Mouse (Mus musculus): ENCODE data around the gene Map3k1.

DNA sequence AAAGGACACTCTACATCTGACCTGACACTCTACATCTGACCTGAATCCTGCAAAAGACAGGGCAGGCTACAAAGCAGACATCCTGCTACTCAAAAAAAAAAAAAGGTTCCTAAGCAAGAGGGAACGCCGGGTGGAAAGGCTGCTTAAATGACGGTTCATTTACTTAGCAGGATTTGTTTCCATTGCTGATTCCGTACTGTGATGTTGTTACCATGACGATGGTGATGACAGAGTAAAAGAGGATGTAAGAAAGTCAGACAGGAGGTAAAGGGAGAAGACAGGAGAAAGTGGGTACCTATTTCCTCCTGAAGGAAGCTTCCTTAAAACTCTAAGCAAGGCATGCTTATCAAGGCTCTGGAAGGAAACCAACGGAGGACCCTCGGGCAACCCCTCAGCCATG lies 31.6 kb downstream of the Map3k1 start:
- TF ChIP-seq CTCF (IDR thresholded peaks at IDR 0.05; ENCODE audit: low read depth, low read length) (no peak), POLR2A (IDR thresholded peaks at IDR 0.05; ENCODE audit: borderline replicate concordance, low read depth, low read length) (no peak)

Data from bone marrow macrophage, adult 2 months (primary cell).